Mouse (Mus musculus) adrenal gland, postnatal 4 days (tissue): ENCODE results near the gene Col20a1. TPM values are rescaled to one million over a fixed set of nuclear protein-coding genes. Genes with fewer than 3 reads are reported as not detected.

ENCODE experiments used
- DNase-seq, 2 experiments: peaks; one replicate each; pipeline ENCODE4 v3.0.0; 2021 to 2022; ENCODE audit warnings: low spot score in 2 of 2, mixed read lengths in 2 of 2
- total RNA-seq, 2 experiments: library from RNA; stranded (reverse); gene quantifications; 2 replicates each; pipeline ENCODE4 v1.2.3; 2021

The Col20a1 gene
- total RNA-seq, 2 experiments from 2014 or later = 5.6 to 6.3 TPM

GRCm38 (mm10) chr2:180990347-180990746 lies 4.0 kb downstream of the Col20a1 start:
- DNase-seq = no peak

- DNase-seq = no peak
These were observed 8.0 kb downstream of the Col20a1 start for GRCm38 (mm10) chr2:180994360-180994759.

GRCm38 (mm10) chr2:180995457-180995856 lies 9.1 kb downstream of the Col20a1 start:
- DNase-seq = no peak

GRCm38 (mm10) chr2:180996436-180996835 lies 10.1 kb downstream of the Col20a1 start:
- no peak for DNase-seq

GRCm38 (mm10) chr2:180996905-180997304 lies 10.6 kb downstream of the Col20a1 start:
- no peak for DNase-seq

- DNase-seq = no peak
These were observed 20.7 kb downstream of the Col20a1 start for GRCm38 (mm10) chr2:181007054-181007453.

- DNase-seq = no peak
These were observed 22.0 kb downstream of the Col20a1 start for GRCm38 (mm10) chr2:181008339-181008738.

- DNase-seq = no peak
These were observed 45.1 kb downstream of the Col20a1 start for GRCm38 (mm10) chr2:181031406-181031934.

GRCm38 (mm10) chr2:181032407-181032806 lies 46.1 kb downstream of the Col20a1 start:
- DNase-seq = no peak

GRCm38 (mm10) chr2:181033310-181033709 lies 47.0 kb downstream of the Col20a1 start:
- no peak for DNase-seq

GRCm38 (mm10) chr2:181035186-181035585 lies 48.9 kb downstream of the Col20a1 start:
- no peak for DNase-seq

- no peak for DNase-seq
These were observed 50.2 kb downstream of the Col20a1 start for GRCm38 (mm10) chr2:181036561-181036960.

GRCm38 (mm10) chr2:181038644-181039355 lies 52.5 kb downstream of the Col20a1 start:
- DNase-seq = no peak

GRCm38 (mm10) chr2:181039356-181039680 lies 53.0 kb downstream of the Col20a1 start:
- DNase-seq = no peak

- no peak for DNase-seq
These were observed 55.6 kb downstream of the Col20a1 start for GRCm38 (mm10) chr2:181041941-181042340.

- DNase-seq = no peak
These were observed 56.0 kb downstream of the Col20a1 start for GRCm38 (mm10) chr2:181042376-181042775.

GRCm38 (mm10) chr2:181043437-181043836 lies 57.1 kb downstream of the Col20a1 start, which contains the start of gene Chrna4:
Gene Chrna4, minus strand, starts transcription at chr2:181043546.
- DNase-seq = no peak

- DNase-seq = no peak
These were observed 57.7 kb downstream of the Col20a1 start for GRCm38 (mm10) chr2:181044001-181044400.

GRCm38 (mm10) chr2:181048252-181048945 lies 62.1 kb downstream of the Col20a1 start:
- no peak for DNase-seq

GRCm38 (mm10) chr2:181048986-181049385 lies 62.7 kb downstream of the Col20a1 start:
- no peak for DNase-seq

- no peak for DNase-seq
These were observed 65.8 kb downstream of the Col20a1 start for GRCm38 (mm10) chr2:181052171-181052570.

- DNase-seq = no peak
These were observed 71.0 kb downstream of the Col20a1 start for GRCm38 (mm10) chr2:181057341-181057740.
